Mouse (Mus musculus) CH12.LX (cell line): ENCODE measurements around the gene Has3. TPM values are rescaled to one million over a fixed set of nuclear protein-coding genes. Genes with fewer than 3 reads are reported as not detected.

Source experiments
- DNase-seq: peaks from one replicate; pipeline ENCODE4 v3.0.0-alpha.2; 2013; ENCODE audit errors: extremely low read depth
- H3K27ac ChIP-seq: 2 replicates; pipeline ENCODE4 v1.5.1; 2012; ENCODE audit warnings: low read depth, mild to moderate bottlenecking, control low read depth, moderate library complexity; ENCODE audit not compliant: insufficient read depth
- H3K27me3 ChIP-seq: replicated peaks from 2 replicates; pipeline ENCODE3; 2012; ENCODE audit warnings: inconsistent platforms
- H3K36me3 ChIP-seq, 2 experiments: replicated peaks in 1 of 2; 2 replicates each; pipeline versions ENCODE3 to v1.6.1; 2012; ENCODE audit warnings: inconsistent platforms in 1 of 2, low read length in 1 of 2, mild to moderate bottlenecking in 1 of 2, mixed read lengths in 1 of 2, moderate library complexity in 1 of 2; ENCODE audit not compliant: control insufficient read depth in 1 of 2, insufficient read depth in 1 of 2
- H3K4me1 ChIP-seq, 2 experiments: 2 replicates each; pipeline ENCODE4 v1.6.1; 2012; ENCODE audit warnings: inconsistent platforms in 1 of 2, moderate library complexity in 1 of 2; ENCODE audit not compliant: insufficient read depth in 2 of 2, control insufficient read depth in 1 of 2
- H3K4me2 ChIP-seq: 2 replicates; pipeline ENCODE4 v1.6.1; 2012; ENCODE audit warnings: low read depth, mild to moderate bottlenecking, control low read depth; ENCODE audit not compliant: poor library complexity, insufficient read depth, severe bottlenecking
- H3K4me3 ChIP-seq, 3 experiments: fragments of 150-350 bp in 1 of 3; sonication (generic) in 1 of 3; replicated peaks in 1 of 3; 2 replicates each; pipeline versions ENCODE3 to v1.5.1; 2011 to 2012; ENCODE audit warnings: low read depth in 2 of 3, low read length in 2 of 3, mild to moderate bottlenecking in 2 of 3, moderate library complexity in 2 of 3, control low read depth in 1 of 3, improper control_type of control experiment in 1 of 3, inconsistent platforms in 1 of 3, mixed read lengths in 1 of 3; ENCODE audit not compliant: poor library complexity in 1 of 3
- H3K79me2 ChIP-seq: replicated peaks from 2 replicates; pipeline ENCODE4 v1.6.1; 2012; ENCODE audit warnings: mild to moderate bottlenecking, moderate library complexity; ENCODE audit not compliant: control insufficient read depth, poor library complexity, insufficient read depth, severe bottlenecking; ENCODE audit errors: extremely low read depth
- H3K9ac ChIP-seq: 2 replicates; pipeline ENCODE4 v1.6.1; 2012; ENCODE audit warnings: low read depth, mild to moderate bottlenecking, control low read depth, moderate library complexity; ENCODE audit not compliant: insufficient read depth
- H3K9me3 ChIP-seq: replicated peaks from 2 replicates; pipeline ENCODE3; 2012; ENCODE audit warnings: low read length, inconsistent platforms, mixed read lengths
- BHLHE40 ChIP-seq: IDR thresholded peaks from 2 replicates; pipeline ENCODE4 v1.6.1; 2011; ENCODE audit warnings: mild to moderate bottlenecking, low read depth, low read length, improper control_type of control experiment
- CHD1 ChIP-seq: IDR thresholded peaks from 2 replicates; pipeline ENCODE4 v1.6.1; 2012; ENCODE audit warnings: low read depth, low read length, improper control_type of control experiment, inconsistent platforms
- E2F4 ChIP-seq: IDR thresholded peaks from 2 replicates; pipeline ENCODE4 v1.6.1; 2011; ENCODE audit warnings: low read depth, low read length, improper control_type of control experiment; ENCODE audit not compliant: insufficient replicate concordance
- ELF1 ChIP-seq: IDR thresholded peaks from 2 replicates; pipeline ENCODE4 v1.6.1; 2014; ENCODE audit warnings: low read depth, mild to moderate bottlenecking, inconsistent platforms, low read length, improper control_type of control experiment
- ETS1 ChIP-seq: conservative IDR thresholded peaks from 2 replicates; pipeline ENCODE4 v1.6.1; 2012; ENCODE audit warnings: low read depth, mild to moderate bottlenecking, inconsistent platforms, low read length, improper control_type of control experiment, moderate library complexity
- JUND ChIP-seq: conservative IDR thresholded peaks from 2 replicates; pipeline ENCODE4 v1.6.1; 2011; ENCODE audit warnings: low read depth, low read length, improper control_type of control experiment
- MAFK ChIP-seq: IDR thresholded peaks from 2 replicates; pipeline ENCODE4 v1.6.1; 2011; ENCODE audit warnings: low read length, improper control_type of control experiment; ENCODE audit not compliant: insufficient replicate concordance
- MAX ChIP-seq: IDR thresholded peaks from 2 replicates; pipeline ENCODE4 v1.6.1; 2011; ENCODE audit warnings: low read length, improper control_type of control experiment
- MYC ChIP-seq: IDR thresholded peaks from 2 replicates; pipeline ENCODE4 v1.6.1; 2011; ENCODE audit warnings: low read depth, mild to moderate bottlenecking, improper control_type of control experiment, low read length
- NELFE ChIP-seq: IDR thresholded peaks from 2 replicates; pipeline ENCODE4 v1.6.1; 2011; ENCODE audit warnings: low read depth, low read length, improper control_type of control experiment
- PAX5 ChIP-seq: IDR thresholded peaks from 2 replicates; pipeline ENCODE4 v1.6.1; 2012; ENCODE audit warnings: low read length, inconsistent platforms, mixed read lengths
- RAD21 ChIP-seq: IDR thresholded peaks from 2 replicates; pipeline ENCODE4 v1.6.1; 2011; ENCODE audit warnings: low read depth, mild to moderate bottlenecking, low read length, improper control_type of control experiment, moderate library complexity
- RCOR1 ChIP-seq: conservative IDR thresholded peaks from 2 replicates; pipeline ENCODE4 v1.6.1; 2012; ENCODE audit warnings: low read depth, mild to moderate bottlenecking, inconsistent platforms, low read length, improper control_type of control experiment
- SIN3A ChIP-seq: IDR thresholded peaks from 2 replicates; pipeline ENCODE4 v1.6.1; 2012; ENCODE audit warnings: low read length, improper control_type of control experiment, inconsistent platforms
- SMC3 ChIP-seq: IDR thresholded peaks from 2 replicates; pipeline ENCODE4 v1.6.1; 2011; ENCODE audit warnings: low read depth, low read length, improper control_type of control experiment
- TBP ChIP-seq: conservative IDR thresholded peaks from 2 replicates; pipeline ENCODE4 v1.6.1; 2011; ENCODE audit warnings: low read depth, low read length, improper control_type of control experiment
- USF2 ChIP-seq: conservative IDR thresholded peaks from 2 replicates; pipeline ENCODE4 v1.6.1; 2011; ENCODE audit warnings: low read depth, low read length, improper control_type of control experiment
- dilution Hi-C: fragments of 300-500 bp; cut with MboI; formaldehyde crosslinking; loops from 2 replicates; pipeline ENCODE4 v1.14.3; 2020; ENCODE audit warnings: low sequenced_read_pairs; ENCODE audit not compliant: extremely low pct_unique_long_range_greater_than_20kb, extremely low pct_ligation_motif_present
- in situ Hi-C: fragments of 300-500 bp; cut with MboI; formaldehyde crosslinking; loops from 3 replicates; pipeline ENCODE4 v1.14.3; 2019; ENCODE audit warnings: low sequenced_read_pairs, low pct_ligation_motif_present, low pct_unique_long_range_greater_than_20kb, mixed read lengths
- polyA plus RNA-seq: library from polyadenylated mRNA; unstranded; fragments of >175 nt; gene quantifications from 2 replicates; pipeline ENCODE4 v1.2.1, GENCODE M21; 2012; ENCODE audit warnings: low read depth; ENCODE audit not compliant: insufficient read length
- total RNA-seq, 2 experiments: library from RNA; depleted of rRNA; stranded (reverse); fragments of 300-350 nt in 1 of 2; fragments of >200 nt in 1 of 2; gene quantifications; 2 replicates each; pipeline ENCODE4 v1.2.3; 2012 to 2014

Has3 gene
- total and polyA plus RNA-seq, 3 experiments: 0.29 to 3.7 TPM; not detected in 1

DNA sequence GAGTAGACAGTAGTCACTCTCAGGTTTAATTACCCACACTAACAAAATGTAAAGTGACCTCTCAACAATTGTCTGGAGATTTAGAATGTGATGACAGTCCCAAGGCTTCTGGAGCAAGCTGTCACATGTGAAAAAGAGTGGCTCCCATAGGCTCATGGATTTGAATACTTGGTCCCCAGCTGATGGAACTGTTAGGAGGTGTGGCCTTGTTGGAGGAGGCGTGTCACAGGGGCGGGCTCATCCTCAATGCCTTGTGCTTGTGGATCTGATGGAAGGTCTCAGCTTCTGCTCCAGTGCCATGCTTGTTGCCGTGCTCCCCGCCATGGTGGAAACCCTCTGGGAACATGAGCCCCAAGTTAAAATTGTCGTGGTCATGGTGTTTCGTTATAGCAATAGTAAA, 41.1 kb upstream of the Has3 start:
- Histone ChIP-seq H3K36me3 (peaks cover 0 to 20% of the 10 kb centered on the region in 2 experiments), H3K79me2 (no peaks in the 10 kb centered on the region), H3K4me2 (no peak overlapping the region), H3K4me3 (no peak overlapping the region), H3K27me3 (no peaks in the 10 kb centered on the region), H3K9me3 (no peaks in the 10 kb centered on the region), H3K27ac (no peak overlapping the region), H3K4me1 (no peaks in the 10 kb centered on the region), H3K9ac (no peak overlapping the region)
- peak; percentile 11 for DNase-seq
- TF ChIP-seq NELFE (no peak), PAX5 (no peak)
- in situ Hi-C loops: no loop called here
- dilution Hi-C loops: no loop called here

DNA sequence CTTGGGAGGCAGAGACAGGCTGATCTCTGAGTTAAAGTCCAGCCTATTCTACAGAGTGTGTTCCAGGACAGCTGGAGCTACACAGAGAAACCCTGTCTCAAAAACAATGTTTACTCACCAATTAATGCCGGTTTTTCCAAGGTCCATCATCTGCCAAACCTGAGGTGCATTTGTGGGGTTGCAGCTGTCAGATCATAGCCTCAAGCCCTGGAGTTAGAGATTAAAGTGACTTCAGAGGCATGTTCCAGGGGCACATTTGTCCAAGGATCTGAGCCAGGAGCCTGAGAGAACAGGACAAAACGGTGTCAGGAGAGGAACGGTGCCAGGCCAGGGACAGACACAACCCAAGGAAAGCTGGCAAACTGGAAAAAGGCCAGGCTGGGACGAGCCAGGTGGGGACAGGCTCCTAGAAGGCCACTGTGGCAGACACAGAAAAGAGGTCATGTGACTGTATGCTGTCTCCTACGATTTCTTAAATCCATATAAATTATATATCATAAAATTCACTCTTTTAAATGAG, 40.5 kb upstream of the Has3 start:
- H3K4me1 ChIP-seq: no peaks in the 10 kb centered on the region
- TF ChIP-seq TBP: no peak
- TF ChIP-seq SIN3A: no peak
- TF ChIP-seq ETS1: no peak
- TF ChIP-seq MAFK: no peak
- no peak for TF ChIP-seq RCOR1
- no peak for TF ChIP-seq BHLHE40
- TF ChIP-seq ELF1: no peak
- TF ChIP-seq USF2: no peak
- TF ChIP-seq PAX5: no peak
- no peak for TF ChIP-seq E2F4
- no peak for TF ChIP-seq MYC
- TF ChIP-seq MAX: no peak
- no peak for TF ChIP-seq RAD21
- no peak for TF ChIP-seq SMC3
- TF ChIP-seq CHD1: no peak
- TF ChIP-seq JUND: no peak
- H3K9me3 ChIP-seq: no peaks in the 10 kb centered on the region
- H3K36me3 ChIP-seq: peaks cover 0 to 20% of the 10 kb centered on the region in 2 experiments
- no peaks in the 10 kb centered on the region for H3K79me2 ChIP-seq
- no peak overlapping the region for H3K4me3 ChIP-seq
- no peaks in the 10 kb centered on the region for H3K27me3 ChIP-seq
- no peak overlapping the region for H3K4me2 ChIP-seq
- in situ Hi-C loops: no loop called here
- dilution Hi-C loops: no loop called here
- no peak overlapping the region for H3K27ac ChIP-seq
- DNase-seq: no peak
- no peak overlapping the region for H3K9ac ChIP-seq
